Mouse (Mus musculus) forebrain, postnatal 0 days (tissue): ENCODE data around the gene Nqo2. TPM values are rescaled to one million over a fixed set of nuclear protein-coding genes. Genes with fewer than 3 reads are reported as not detected.

Source experiments
- ATAC-seq: fragments of 200-750 bp; cut with Nextera tagmentation; 2 replicates; pipeline ENCODE4 v1.8.0; 2017; ENCODE audit warnings: mild to moderate bottlenecking, moderate library complexity
- DNase-seq: peaks from one replicate; pipeline ENCODE4 v3.0.0-alpha.2; 2015
- H3K27ac ChIP-seq: fragments of 300-500 bp; sonication (generic); 2 replicates; pipeline ENCODE4 v1.5.1; 2014; ENCODE audit warnings: low read depth, mild to moderate bottlenecking, antibody characterized with exemption, low read length, moderate library complexity, mixed read lengths
- H3K27me3 ChIP-seq: fragments of 300-500 bp; sonication (generic); 2 replicates; pipeline ENCODE4 v1.6.1; 2014; ENCODE audit warnings: mild to moderate bottlenecking, low read length, mixed read lengths; ENCODE audit not compliant: insufficient read depth
- H3K36me3 ChIP-seq: fragments of 300-500 bp; sonication (generic); 2 replicates; pipeline ENCODE4 v1.6.1; 2014; ENCODE audit warnings: mild to moderate bottlenecking, moderate library complexity; ENCODE audit not compliant: insufficient read depth
- H3K4me1 ChIP-seq: fragments of 300-500 bp; sonication (generic); 2 replicates; pipeline ENCODE4 v1.6.1; 2014; ENCODE audit warnings: antibody characterized with exemption; ENCODE audit not compliant: insufficient read depth
- H3K4me2 ChIP-seq: fragments of 300-500 bp; sonication (generic); 2 replicates; pipeline ENCODE4 v1.6.1; 2014; ENCODE audit warnings: low read depth, mild to moderate bottlenecking, moderate library complexity
- H3K4me3 ChIP-seq: fragments of 300-500 bp; sonication (generic); 2 replicates; pipeline ENCODE4 v1.5.1; 2014; ENCODE audit warnings: low read depth, low read length, mixed read lengths
- H3K9ac ChIP-seq: fragments of 300-500 bp; sonication (generic); 2 replicates; pipeline ENCODE4 v1.6.1; 2014; ENCODE audit warnings: mild to moderate bottlenecking
- H3K9me3 ChIP-seq: fragments of 300-500 bp; sonication (generic); 2 replicates; pipeline ENCODE4 v1.6.1; 2016; ENCODE audit warnings: low read length
- CTCF ChIP-seq: sonication (generic); IDR thresholded peaks from 2 replicates; pipeline ENCODE4 v1.5.1; 2016; ENCODE audit warnings: antibody characterized with exemption, control low read depth, low read depth
- WGBS: fragments of 180-500 bp; shearing (Covaris S2); extraction: QIAGEN DNeasy Blood & Tissue Kit; methylation state at CpG from one replicate; pipeline ENCODE4 v1.1.7; 2014; 5-methylcytosine and 5-hydroxymethylcytosine counted together
- polyA plus RNA-seq: library from polyadenylated mRNA; unstranded; fragments of >200 nt; fragmentation: Nextera tagmentation; extraction: Ambion mirVana; gene quantifications from 2 replicates; pipeline ENCODE4 v1.2.1, GENCODE M21; 2015
- total RNA-seq: library from RNA; depleted of rRNA; stranded (reverse); fragments of >200 nt; gene quantifications from 2 replicates; pipeline ENCODE4 v1.2.3, GENCODE M21; 2014; rRNA removed

The Nqo2 gene
- total and polyA plus RNA-seq, 2 experiments from 2014 or later: 4.0 to 6.3 TPM

DNA sequence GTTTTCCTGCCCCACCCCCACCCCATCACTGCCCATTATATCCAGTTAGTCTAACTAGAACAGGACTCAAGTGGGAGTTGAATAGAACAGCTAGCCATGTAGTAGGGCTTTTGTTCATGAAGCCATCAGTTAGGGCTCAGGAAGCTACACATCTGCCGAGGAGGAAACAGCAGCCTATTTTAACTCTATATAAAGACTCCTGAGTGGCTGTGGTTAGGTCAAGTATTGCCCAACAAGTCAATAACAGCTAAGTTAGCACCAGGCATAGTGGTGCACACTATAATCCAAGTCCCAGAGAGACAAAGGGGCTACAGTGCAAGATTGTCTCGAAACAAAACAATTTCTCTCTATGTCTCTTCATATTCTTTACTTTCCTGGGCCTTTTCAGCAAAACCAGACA, 67.6 kb downstream of the Nqo2 start:
- Histone ChIP-seq H3K9me3 (no peaks in the 10 kb centered on the region), H3K4me2 (no peak overlapping the region), H3K27ac (no peak overlapping the region), H3K4me1 (0 out of 2 replicates have a peak, but pooled peaks cover 3% of the 10 kb centered on the region), H3K9ac (no peak overlapping the region), H3K36me3 (peaks cover 28% of the 10 kb centered on the region), H3K27me3 (no peaks in the 10 kb centered on the region), H3K4me3 (no peak overlapping the region)
- WGBS: 59% methylated on average over 2 of the region's 2 CpGs
- ATAC-seq: no peak
- DNase-seq: no peak
- no peak for TF ChIP-seq CTCF

DNA sequence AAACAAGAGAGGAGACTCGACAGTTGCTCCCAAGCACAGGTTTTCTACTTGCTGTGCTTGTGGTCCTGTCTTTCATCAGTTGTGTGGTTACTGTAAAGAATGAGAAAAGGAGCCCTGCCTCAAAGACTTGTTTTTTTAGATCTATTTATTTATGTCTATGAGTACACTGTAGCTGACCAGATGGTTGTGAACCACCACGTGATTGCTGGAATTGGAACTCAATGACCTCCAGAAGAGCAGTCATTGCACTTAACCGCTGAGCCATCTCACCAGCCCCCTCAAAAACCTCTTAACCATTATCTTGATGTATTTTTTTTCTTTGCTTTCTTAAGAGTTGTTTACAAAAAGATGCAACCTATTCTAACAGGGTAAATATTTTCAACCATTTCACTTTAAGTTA, 70.9 kb downstream of the Nqo2 start:
- WGBS: 95% methylated on average over 3 of the region's 3 CpGs
- no peak overlapping the region for H3K27ac ChIP-seq
- H3K9ac ChIP-seq: no peak overlapping the region
- peaks cover 14% of the 10 kb centered on the region; the same call in 1 of the 2 replicates for H3K4me1 ChIP-seq
- H3K36me3 ChIP-seq: peaks cover 15% of the 10 kb centered on the region; the same call in 1 of the 2 replicates
- ATAC-seq (no peak), DNase-seq (no peak)
- no peaks in the 10 kb centered on the region for H3K9me3 ChIP-seq
- no peaks in the 10 kb centered on the region for H3K27me3 ChIP-seq
- TF ChIP-seq CTCF: no peak
- H3K4me3 ChIP-seq: no peak overlapping the region
- H3K4me2 ChIP-seq: no peak overlapping the region

GRCm38 (mm10) chr13:34036726-34037125, 72.2 kb downstream of the Nqo2 start:
- H3K9ac ChIP-seq: peak overlapping the region; percentile 94
- peak overlapping the region; percentile 89 for H3K27ac ChIP-seq
- WGBS: 84% methylated on average over 5 of the region's 5 CpGs

DNA sequence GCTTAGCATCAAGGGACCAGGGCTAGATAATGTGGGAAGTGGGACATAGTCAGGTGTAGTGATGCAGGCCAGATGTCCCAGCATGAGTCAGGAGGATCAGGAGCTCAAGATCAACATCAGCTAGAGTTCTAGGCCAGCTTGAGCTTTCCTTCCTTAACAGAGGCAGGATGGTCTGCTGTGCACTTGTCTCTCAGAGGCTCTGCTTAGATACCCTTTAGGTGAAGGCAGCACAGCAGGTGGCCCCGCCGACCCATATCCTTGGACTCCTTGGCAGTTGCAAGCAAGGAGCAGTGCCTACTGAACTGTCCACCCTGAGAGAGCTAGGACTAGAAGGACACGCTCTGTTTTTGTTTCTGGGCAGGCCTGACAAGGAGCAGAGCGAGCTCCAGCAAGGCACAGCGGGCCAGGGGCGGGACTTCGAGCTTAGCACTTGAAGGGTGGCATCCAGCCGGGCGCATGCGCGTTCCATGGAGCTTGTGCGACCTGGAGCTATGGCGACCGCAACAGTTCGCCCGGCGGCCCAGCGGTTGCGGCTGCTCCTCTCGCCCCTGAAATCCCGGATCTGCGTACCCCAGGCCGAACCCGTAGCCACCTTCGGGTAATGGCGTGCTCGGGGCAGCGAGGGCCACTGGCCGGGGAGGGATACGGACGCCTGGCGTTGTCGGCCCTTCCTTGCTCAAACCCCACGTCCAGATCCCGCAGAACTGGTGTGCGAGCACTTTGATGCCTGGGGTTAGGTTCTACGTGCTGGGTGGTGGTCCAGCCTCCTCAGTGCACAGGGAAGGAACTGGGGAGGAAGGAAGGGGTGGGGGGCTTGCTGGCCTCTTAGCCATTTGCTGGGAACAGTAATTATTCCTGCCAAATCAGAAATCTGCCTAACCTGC, 72.9 kb downstream of the Nqo2 start, which contains the start of gene Bphl:
Gene Bphl, plus strand, starts transcription at position 426 of the 884 bp plus-strand sequence.
- ATAC-seq: peak; percentile 99
- no peak for TF ChIP-seq CTCF
- 2% methylated on average over 37 of the region's 37 CpGs for WGBS
- Histone ChIP-seq H3K4me3 (peak within 1 kb of the TSS; percentile 73), H3K36me3 (peaks cover 5% of the 10 kb centered on the region; the same call in 1 of the 2 replicates), H3K4me1 (peaks cover 14% of the 10 kb centered on the region; the same call in 1 of the 2 replicates), H3K27me3 (no peaks in the 10 kb centered on the region), H3K27ac (peak within 1 kb of the TSS; percentile 89), H3K9ac (peak within 1 kb of the TSS; percentile 94), H3K9me3 (no peaks in the 10 kb centered on the region), H3K4me2 (peak within 1 kb of the TSS; percentile 75)
- peak; percentile 96 for DNase-seq

More at GRCm38 (mm10) chr13:34036726-34037125, 72.2 kb downstream of the Nqo2 start:
- Histone ChIP-seq H3K4me2 (peak overlapping the region; percentile 75; the same call in 1 of the 2 replicates), H3K4me3 (no peak overlapping the region), H3K27me3 (no peaks in the 10 kb centered on the region), H3K36me3 (peaks cover 8% of the 10 kb centered on the region; the same call in 1 of the 2 replicates), H3K4me1 (peaks cover 14% of the 10 kb centered on the region; the same call in 1 of the 2 replicates), H3K9me3 (no peaks in the 10 kb centered on the region)
- DNase-seq: no peak
- TF ChIP-seq CTCF: no peak
- no peak for ATAC-seq

- H3K4me3 ChIP-seq: peak overlapping the region; percentile 73
- peak overlapping the region; percentile 75 for H3K4me2 ChIP-seq
- H3K27me3 ChIP-seq: no peaks in the 10 kb centered on the region
- peak overlapping the region; percentile 89 for H3K27ac ChIP-seq
- WGBS: 27% methylated on average over 5 of the region's 5 CpGs
- ATAC-seq: peak; percentile 3; the same call in 1 of the 2 replicates
- H3K9me3 ChIP-seq: no peaks in the 10 kb centered on the region
- DNase-seq: no peak
- no peaks in the 10 kb centered on the region; the same call in 1 of the 2 replicates for H3K36me3 ChIP-seq
- no peak for TF ChIP-seq CTCF
- H3K4me1 ChIP-seq: peaks cover 14% of the 10 kb centered on the region; the same call in 1 of the 2 replicates
- peak overlapping the region; percentile 94 for H3K9ac ChIP-seq
These were observed 73.6 kb downstream of the Nqo2 start for GRCm38 (mm10) chr13:34038056-34038432.

Other genes with a start within 250 kb of the Nqo2 start
- not detected in 2 replicates for gene Serpinb6e, start 121.3 kb upstream of the Nqo2 start, total RNA-seq
- gene Serpinb6e, start 121.3 kb upstream of the Nqo2 start, polyA plus RNA-seq: not detected in 2 replicates
- gene Serpinb6c, start 59.0 kb upstream of the Nqo2 start, total RNA-seq: 0.85 and 2.2 TPM in 2 replicates
- gene Serpinb6c, start 59.0 kb upstream of the Nqo2 start, polyA plus RNA-seq: 0.18 and 0.23 TPM in 2 replicates
- gene Ripk1, start 37.7 kb downstream of the Nqo2 start, total RNA-seq: 8.2 and 10.3 TPM in 2 replicates
- 2.3 and 3.4 TPM in 2 replicates for gene Ripk1, start 37.7 kb downstream of the Nqo2 start, polyA plus RNA-seq
- gene Serpinb6a, start 38.1 kb downstream of the Nqo2 start, total RNA-seq: 53.0 and 62.6 TPM in 2 replicates
- gene Serpinb6a, start 38.1 kb downstream of the Nqo2 start, polyA plus RNA-seq: 48.1 and 50.6 TPM in 2 replicates
- 37.1 and 40.5 TPM in 2 replicates for gene Bphl, start 72.9 kb downstream of the Nqo2 start, total RNA-seq
- gene Bphl, start 72.9 kb downstream of the Nqo2 start, polyA plus RNA-seq: 46.0 and 51.2 TPM in 2 replicates
- 4,454 and 4,559 TPM in 2 replicates for gene Tubb2a, start 113.3 kb downstream of the Nqo2 start, total RNA-seq
- 3,524 and 3,579 TPM in 2 replicates for gene Tubb2a, start 113.3 kb downstream of the Nqo2 start, polyA plus RNA-seq
- 5,538 and 5,638 TPM in 2 replicates for gene Tubb2b, start 165.8 kb downstream of the Nqo2 start, total RNA-seq
- gene Tubb2b, start 165.8 kb downstream of the Nqo2 start, polyA plus RNA-seq: 1,072 and 1,153 TPM in 2 replicates
- gene Psmg4, start 198.3 kb downstream of the Nqo2 start, total RNA-seq: 56.6 and 108 TPM in 2 replicates
- 99.0 and 150 TPM in 2 replicates for gene Psmg4, start 198.3 kb downstream of the Nqo2 start, polyA plus RNA-seq